Mouse (Mus musculus) liver, postnatal 0 days (tissue): ENCODE measurements at regions not wholly inside any gene's neighbourhood (a gene's known extent, or its start where the extent isn't known, plus 50 kb on each side); places are given as distances from the start of the nearest gene placed in this dataset.

Experiments used
- CTCF ChIP-seq: sonication (generic); IDR thresholded peaks from 2 replicates; pipeline ENCODE4 v1.5.1; 2016; ENCODE audit warnings: antibody characterized with exemption, low read depth
- EP300 ChIP-seq: IDR thresholded peaks from 2 replicates; pipeline ENCODE4 v1.6.1; 2016; ENCODE audit warnings: antibody characterized with exemption, low read depth, mild to moderate bottlenecking

GRCm38 (mm10) chr6:35864218-35864617, 324.5 kb upstream of the Mtpn start:
- no peak for TF ChIP-seq CTCF
- TF ChIP-seq EP300: no peak
